Mouse (Mus musculus): ENCODE measurements around the gene Osbpl10. TPM values are rescaled to one million over a fixed set of nuclear protein-coding genes. Genes with fewer than 3 reads are reported as not detected.

Osbpl10 gene
- polyA plus RNA-seq (2015; fragmentation: Illumina TruSeq; extraction: RNeasy Lipid Tissue Mini Kit (QIAGEN cat#74804); ENCODE audit: insufficient read depth, low replicate concordance) = 0.55 TPM

GRCm38 (mm10) chr9:114978281-114979111 lies at the start of gene Osbpl10:
Osbpl10 (plus strand) TSS chr9:114978569.

GRCm38 (mm10) chr9:114933723-114934171 lies 44.6 kb upstream of the Osbpl10 start, which contains the start of gene Gpd1l:
Gpd1l (minus strand) TSS chr9:114933987.

GRCm38 (mm10) chr9:114982689-114983360 lies 4.5 kb downstream of the Osbpl10 start, which contains the start of gene Rps27rt:
Rps27rt (minus strand) TSS chr9:114982739.

Other genes starting within 250 kb of the Osbpl10 start
- gene Cmtm6, start 247.5 kb upstream of the Osbpl10 start, polyA plus RNA-seq (2015; fragmentation: Illumina TruSeq; extraction: RNeasy Lipid Tissue Mini Kit (QIAGEN cat#74804); ENCODE audit: insufficient read depth, low replicate concordance) = 90.6 TPM
- 75.9 TPM for gene Cmtm7, start 196.7 kb upstream of the Osbpl10 start, polyA plus RNA-seq (2015; fragmentation: Illumina TruSeq; extraction: RNeasy Lipid Tissue Mini Kit (QIAGEN cat#74804); ENCODE audit: insufficient read depth, low replicate concordance)
- 2.5 TPM for gene Cmtm8, start 134.4 kb upstream of the Osbpl10 start, polyA plus RNA-seq (2015; fragmentation: Illumina TruSeq; extraction: RNeasy Lipid Tissue Mini Kit (QIAGEN cat#74804); ENCODE audit: insufficient read depth, low replicate concordance)
- gene Gpd1l, start 44.6 kb upstream of the Osbpl10 start, polyA plus RNA-seq (2015; fragmentation: Illumina TruSeq; extraction: RNeasy Lipid Tissue Mini Kit (QIAGEN cat#74804); ENCODE audit: insufficient read depth, low replicate concordance) = 55.5 TPM
- gene Rps27rt, start 4.2 kb downstream of the Osbpl10 start, polyA plus RNA-seq (2015; fragmentation: Illumina TruSeq; extraction: RNeasy Lipid Tissue Mini Kit (QIAGEN cat#74804); ENCODE audit: insufficient read depth, low replicate concordance) = 180 TPM

Data from spleen, adult 10 weeks (tissue).